Mouse (Mus musculus) cerebellum, adult 18-20 months (tissue): ENCODE results near the gene Padi3.
A peak's percentile ranks its signal among the peaks of the same experiment; 100 is the strongest.

Experiments
- DNase-seq, 2 experiments: peaks; one replicate each; pipeline ENCODE4 v3.0.0; 2021

The Padi3 gene

DNA sequence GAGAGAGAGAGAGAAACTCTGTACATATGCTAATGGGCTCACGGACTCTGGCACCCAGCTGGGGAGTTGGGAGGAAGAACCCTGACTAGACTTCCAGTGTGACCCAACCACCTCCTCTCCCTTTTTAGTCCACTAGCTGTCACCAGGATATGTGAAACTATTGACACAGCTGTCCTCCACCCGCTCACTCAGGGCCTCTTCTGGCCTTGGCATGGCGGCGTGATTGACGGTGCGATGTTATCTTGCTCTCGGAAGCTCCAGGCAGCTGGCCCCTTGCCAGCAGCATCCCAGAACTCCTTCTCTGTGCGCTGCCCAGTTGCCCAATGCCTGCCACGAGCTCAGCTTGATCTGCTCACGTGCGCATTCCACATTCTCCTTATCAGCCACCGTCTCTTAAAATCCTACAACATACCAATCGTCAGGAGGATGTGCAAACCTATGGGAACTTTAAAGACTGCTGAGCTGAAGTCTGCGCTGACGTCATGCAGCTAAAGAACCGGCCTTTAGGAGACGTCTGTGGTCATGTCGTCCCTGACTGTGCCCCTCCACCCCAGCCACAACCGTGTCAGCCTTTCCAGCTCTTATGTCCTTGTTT, 30.5 kb downstream of the Padi3 start:
- no peak for DNase-seq

DNA sequence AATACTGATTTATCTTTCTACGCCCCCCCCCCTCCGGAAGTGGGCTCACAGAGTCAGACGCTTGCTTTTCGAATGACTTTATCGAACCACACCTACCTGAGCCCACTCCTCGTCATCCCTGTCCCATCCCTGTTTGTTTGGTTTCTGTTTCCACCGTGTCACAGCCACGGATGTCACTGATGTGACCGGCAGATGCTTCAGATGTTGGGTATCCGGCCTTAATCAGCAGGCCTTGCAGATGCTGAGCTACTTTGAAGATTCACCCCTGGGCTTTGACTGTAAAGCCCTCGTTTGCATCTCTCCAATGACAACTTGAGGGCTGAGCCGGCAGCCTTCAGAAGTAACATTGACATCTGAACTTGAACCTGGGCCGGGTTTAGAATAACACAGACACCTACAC, 33.8 kb downstream of the Padi3 start:
- DNase-seq, result no peak

DNA sequence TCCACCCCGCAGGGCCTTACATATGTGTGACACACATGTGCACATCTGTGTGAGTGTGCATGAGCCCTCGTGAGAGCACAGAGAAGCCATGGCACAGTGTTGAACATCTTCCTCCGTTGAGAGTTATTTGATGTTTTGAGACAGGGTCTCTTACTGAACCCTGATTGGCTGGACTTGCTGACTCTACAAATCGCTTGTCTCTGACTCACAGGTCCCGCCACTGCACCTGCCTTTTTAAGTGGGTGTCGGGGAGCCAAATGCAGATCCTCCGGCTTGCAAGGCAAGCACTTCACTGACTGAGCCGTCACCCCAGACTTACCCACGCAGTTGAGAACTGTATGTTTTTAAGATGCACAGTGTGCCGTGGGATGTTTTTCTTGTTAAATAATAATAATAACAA, 34.6 kb downstream of the Padi3 start:
- DNase-seq, result no peak

DNA sequence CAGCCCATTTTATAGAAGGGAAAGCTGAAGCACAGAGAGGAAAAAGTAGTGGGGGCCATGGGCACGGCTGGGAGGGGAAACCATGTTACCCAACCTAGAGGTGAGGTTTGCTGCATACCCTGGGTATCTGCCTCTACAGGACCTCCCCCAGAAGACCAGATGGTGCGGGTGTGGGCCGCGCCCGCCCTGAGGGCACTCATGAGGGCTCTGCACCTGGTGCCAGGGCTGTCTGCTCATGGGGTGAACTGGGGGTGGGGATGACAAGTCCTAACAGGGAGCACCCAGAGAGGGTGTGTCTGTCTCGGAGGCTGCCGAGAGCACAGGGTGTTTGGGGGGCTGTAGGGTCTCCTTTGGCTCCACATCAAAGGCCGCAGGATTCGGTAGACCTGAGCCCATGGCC, 35.6 kb downstream of the Padi3 start:
- DNase-seq, result no peak

DNA sequence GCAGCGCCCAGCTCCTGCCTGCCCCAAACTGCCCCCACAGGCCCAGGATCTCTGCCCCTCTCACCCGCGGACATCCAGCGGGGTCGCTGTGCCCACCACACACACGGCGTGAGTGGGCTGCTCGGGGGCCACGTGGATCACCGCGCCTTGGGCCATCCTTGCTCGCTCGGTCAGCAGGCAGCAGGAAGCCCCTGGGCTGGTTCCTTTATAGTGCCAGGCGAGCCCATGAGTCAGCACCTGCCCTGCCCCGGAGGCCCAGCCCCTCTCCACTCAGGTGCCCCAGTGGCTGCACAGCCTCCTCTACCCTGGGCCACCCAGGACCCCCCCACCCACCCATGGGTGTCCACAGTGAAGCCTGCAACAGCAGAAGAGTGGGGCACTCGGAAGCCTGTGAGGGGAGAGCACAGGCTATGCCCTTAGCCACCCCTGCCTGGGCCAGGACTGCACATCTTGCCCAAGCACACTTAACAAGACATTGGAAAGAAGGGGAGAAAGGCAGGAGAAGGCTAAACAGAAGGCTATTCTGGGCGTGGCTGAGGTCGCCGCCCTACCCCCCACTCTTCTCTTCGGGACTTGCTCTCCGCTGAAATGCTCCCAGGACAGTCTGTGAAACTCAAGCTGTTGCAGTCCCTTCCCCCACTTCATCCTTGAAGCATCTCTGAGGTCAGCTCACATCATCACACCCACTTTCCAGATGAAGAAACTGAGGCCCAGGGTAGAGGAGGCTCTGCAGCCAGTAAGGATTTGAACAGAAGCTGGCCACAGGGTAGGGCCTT, 36.2 kb downstream of the Padi3 start, which contains the start of gene Padi4:
Padi4 (minus strand) TSS at position 212 of the 776 bp plus-strand sequence.
- no peak for DNase-seq

DNA sequence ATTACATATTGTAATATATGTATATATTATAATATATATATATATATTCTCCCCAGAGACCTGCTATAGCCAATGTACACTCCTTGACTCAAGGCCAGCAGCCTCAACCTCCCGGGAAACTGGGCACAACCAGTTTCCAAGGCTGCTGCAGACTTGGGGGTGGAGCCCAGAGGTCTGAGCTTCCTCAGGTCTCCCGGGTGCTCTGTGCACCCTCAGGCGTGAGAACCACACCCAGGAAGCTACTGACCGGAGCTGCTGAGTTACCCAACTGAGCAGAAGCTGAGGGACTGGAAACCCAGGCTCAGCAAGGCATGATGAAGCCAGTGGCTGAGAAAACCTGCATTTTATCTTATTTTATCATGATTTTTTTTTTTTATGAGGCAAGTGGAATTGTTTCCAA, 39.4 kb downstream of the Padi3 start:
- no peak for DNase-seq

DNA sequence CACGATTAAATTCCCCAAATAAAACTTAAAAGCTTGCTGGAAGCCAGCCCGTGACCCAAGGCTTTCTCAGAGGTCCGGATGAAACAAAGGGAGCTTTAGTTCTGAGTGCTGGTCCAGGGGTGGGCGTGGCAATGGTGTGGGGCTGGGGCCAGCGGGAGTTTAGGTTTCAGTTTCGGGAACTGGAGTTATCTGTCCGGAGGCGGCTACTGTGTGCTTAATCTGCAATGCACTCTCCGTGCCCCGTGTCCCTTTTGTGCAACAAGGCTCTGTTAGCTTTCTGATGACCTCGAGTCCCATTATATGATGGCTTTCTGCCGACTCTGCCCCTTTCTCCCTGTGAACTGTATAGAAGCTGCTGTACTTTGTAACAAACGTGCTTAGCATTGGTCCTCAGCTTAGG, 40.0 kb downstream of the Padi3 start:
- no peak for DNase-seq

DNA sequence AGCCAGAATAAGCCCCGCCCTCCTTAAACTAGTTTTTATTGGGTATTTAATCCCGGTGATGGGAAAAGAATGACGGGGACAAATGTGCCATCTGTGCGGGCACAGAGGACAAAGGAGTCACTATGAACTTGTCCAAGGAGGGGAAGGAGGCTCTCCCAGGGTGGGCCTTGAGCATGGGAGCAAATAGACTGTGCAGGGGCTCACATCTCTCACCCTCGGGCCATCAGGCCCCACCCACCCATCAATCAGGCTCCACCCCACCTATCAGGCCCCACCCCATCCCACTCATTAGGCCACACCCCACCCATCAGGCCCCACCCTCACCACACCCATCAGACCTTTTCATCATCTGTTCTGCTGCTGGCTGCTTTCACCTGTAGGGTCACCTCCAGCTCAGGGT, 41.5 kb downstream of the Padi3 start:
- no peak for DNase-seq

DNA sequence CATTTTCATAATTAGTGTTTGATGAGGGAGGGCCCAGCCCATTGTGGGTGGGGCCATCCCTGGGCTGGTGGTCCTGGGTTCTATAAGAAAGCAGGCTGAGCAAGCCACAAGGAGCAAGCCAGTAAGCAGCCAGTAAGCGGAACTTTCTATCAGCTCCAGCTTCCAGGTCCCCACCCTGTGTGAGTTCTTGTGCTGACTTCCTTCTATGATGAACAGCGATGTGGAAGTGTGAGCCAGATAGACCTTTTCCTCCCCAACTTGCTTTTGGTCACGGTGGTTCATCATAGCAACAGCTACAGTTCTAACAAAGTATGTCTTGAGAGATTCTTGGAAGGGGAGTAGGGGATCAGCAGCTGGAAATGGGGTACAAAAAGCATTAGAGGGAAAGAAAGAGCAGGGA, 44.5 kb downstream of the Padi3 start:
- DNase-seq, result no peak

DNA sequence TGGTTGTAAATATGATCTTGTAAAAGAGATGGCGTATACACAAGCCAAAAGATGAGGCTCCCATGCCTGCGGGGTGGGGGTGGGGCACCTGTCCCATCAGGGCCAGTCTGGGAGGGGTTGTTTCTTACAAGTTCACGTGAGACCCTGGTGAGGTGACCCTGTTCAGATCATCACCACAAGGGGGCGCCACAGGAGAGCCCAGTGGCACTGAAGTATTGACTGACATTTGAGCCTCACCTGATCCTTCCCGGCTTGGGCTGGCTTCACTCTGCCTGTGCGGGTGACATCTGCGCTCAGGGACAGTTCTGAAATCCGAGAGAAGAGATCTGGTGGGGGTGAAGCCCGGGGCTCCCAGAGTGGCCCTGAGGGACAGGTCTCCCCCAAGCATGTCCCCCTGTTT, 47.3 kb downstream of the Padi3 start:
- DNase-seq, result peak; percentile 20 to 40

DNA sequence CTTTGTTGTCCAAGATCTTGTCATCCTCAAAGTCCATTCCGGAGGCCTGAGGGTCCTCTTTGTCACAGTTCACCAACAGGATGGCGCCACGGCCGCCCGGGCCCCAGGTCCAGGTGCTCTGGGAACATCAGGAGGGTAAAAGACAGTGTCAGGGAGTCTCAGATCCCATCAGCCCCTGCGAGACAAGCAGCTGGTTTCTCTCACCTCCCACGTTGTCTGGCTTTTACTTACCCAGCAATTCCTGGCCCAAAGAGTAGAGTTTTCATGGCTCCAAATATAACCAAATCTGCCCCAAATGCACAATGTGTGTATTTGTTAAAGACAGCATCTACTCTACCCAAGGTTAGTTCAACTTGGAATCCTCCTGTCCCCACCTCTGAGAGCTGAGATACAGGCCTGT, 48.8 kb downstream of the Padi3 start:
- DNase-seq, result no peak

DNA sequence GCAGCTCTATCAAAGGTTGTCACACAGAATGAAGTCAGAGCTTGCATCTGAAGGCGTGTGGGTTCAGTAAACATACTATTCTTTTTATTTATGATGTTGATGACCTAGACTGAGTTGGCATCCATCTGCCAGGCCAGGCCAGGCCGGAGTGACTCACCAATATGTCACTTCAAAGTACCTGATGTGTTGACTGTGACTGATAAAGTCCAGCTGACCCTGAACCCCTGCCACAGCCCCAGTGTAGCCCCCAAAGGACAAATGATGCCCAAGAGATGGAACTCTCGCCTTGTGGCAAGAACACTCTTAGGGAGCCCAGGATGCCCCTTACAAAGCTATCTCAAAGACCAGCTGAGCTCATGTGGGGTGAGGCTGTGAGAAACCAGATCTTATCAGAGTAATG, 54.6 kb downstream of the Padi3 start:
- DNase-seq, result no peak

DNA sequence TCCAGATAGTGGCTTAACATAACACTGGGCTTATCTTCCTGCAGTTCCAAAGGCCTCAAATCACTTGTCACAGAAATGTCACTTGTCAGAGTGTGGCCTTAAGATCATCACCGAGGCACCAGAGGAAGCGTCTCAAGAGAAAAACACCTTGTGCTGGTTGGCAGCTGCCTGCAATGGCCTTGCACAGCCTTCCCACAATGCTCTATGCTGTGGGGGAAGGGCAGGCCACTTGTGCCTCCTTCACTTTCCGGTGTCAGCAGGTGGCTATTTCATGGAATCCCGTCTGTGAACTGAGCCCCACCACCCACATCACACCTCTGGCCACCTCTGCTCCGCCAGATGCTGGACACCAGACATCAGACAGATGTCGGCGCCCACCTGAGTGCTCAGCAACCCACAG, 57.1 kb downstream of the Padi3 start:
- no peak for DNase-seq

DNA sequence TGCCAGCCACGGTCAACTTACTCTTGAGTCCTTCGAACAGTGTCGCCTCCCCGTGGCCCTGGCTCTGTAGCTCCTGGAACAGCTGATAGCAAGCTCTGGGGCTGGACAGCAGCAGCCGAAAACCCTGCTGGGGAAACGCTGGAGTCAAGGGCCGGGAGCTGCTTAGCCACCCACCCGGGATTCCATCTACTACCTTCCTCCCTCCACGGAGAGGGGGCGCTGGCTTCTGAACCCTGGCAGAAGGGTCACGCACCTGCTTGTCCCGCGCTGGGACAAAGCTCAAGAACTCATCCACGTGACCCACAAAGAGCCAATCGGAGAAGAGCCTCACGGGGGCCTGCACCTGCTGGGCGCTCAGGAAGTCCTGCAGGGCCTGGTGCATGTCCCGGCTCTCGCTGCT, 60.1 kb downstream of the Padi3 start:
- peak; percentile 13 to 24 for DNase-seq

DNA sequence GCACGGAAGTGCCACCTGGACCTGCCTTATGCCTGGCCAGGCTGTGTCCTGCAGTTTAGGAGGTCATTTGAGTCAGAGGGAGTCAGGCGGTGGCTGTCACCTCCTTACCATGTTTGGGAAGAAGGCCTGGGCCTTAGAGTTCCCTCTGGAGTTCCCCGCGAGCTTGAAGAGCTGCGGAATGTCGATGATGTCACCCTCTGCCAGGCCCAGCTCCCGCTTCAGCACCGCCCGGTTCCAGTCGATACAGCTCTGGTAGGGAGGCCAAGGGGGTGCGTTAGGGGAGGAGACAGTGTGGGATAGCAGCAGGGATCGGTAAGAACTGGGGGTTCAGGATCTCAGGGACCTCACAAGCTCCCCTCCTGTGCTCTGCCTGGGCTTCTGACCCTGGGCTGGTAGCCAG, 62.5 kb downstream of the Padi3 start:
- DNase-seq, result no peak

DNA sequence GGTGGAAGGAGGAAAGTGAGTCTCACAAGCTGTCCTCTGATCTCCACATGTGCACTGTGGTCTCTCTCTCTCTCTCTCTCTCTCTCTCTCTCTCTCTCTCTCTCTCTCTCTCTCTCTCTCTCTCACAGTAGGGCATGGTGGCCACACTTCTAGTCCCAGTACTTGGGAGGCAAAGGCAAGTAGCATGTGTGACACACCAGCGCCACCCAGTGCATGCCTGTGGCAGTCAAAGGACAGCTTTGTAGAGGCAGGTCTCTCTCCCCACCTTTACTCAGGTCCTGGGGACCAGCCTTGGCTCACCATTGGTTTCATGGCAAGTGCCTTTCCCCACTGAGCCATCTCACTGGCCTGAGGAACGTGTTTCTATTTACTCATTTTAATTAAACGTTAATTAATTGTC, 65.8 kb downstream of the Padi3 start:
- DNase-seq, result peak; percentile 51 to 56

DNA sequence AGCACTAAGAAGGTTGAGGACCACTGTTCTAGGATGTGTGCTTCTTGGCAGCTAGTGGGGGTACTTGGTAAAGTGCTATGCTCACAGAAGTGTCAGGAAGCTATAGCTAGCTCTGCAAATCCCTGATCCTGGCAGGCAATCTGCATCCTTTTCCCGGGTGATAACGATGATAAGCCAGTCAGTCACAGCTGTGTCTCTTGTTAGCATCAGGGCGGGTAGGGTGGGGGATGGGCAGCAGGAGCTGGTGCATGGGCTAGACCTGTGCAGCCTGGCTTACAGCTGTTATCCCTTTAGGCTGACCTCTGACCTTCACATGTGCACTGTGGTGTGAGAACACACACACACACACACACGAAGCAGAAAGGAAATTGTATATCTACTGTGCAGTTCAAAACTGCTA, 67.4 kb downstream of the Padi3 start:
- DNase-seq, result no peak

DNA sequence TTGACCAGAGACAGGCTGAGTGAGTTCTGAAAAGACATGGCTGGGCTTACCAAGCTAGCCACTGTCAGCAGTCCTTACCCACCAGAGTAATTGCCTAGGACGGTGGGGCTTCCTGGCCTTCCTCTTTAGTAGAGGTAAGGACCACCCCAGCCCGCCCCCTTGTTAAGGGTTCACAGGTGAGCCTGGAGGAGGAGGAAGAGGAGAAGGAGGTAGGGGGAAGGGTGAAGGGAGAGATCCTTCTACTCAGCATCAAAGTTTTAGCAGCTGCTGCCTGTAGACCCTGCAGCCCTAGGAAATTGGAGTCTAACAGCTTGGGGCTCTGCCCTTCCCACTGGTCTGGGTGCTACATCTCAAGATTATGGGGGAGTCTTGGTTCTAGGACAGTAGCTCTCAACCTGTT, 67.9 kb downstream of the Padi3 start, which contains the start of gene Padi6:
Padi6 (minus strand) TSS at position 101 of the 400 bp plus-strand sequence.
- no peak for DNase-seq

DNA sequence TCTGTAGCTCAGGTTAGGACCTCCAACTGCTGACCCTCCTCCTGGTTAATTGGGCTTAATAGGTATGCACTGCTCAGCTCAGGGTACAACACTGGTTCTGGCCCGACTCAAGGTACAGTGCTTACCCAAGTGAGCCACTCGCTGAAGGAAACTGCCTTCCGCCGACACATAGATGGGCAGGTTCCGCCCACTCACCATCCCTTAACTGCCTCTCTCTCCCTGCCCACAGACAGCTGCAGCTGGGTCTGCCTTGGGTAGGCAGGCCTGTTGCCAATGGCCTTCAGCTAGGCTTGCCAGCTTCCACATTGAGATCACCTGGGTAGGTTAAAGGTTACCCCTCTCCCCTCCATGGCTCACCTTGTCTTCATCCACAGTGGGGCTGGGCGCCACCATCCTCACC, 69.0 kb downstream of the Padi3 start:
- no peak for DNase-seq

DNA sequence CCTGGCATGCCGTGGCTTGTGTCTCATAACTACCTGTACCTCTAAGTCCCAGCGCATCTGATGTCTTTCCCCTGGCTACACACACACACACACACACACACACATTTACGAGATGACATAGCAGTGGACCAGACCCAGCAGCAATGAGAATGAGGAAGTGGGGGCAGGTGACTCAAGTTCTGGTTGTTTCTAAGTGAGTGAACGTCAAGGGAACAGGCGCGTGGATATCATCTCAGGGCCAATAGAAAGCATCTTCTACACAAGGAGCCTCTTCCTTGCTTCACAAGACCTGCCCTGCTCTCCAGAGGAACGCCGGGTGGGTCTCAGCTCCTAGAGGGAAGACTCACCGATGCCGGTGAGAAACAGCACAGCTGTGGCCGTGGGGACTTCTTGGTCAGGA, 69.8 kb downstream of the Padi3 start:
- no peak for DNase-seq
